Mouse (Mus musculus) gastrocnemius, postnatal 14 days (tissue): Measurements from ENCODE around the gene Gm38394. TPM values are rescaled to one million over a fixed set of nuclear protein-coding genes. Genes with fewer than 3 reads are reported as not detected.
"Not testable (repeated sequence)": the region's sequence is repeated elsewhere in the genome, so short reads cannot be mapped to it uniquely, and the experiment has no call there.

Experiments used
- DNase-seq: peaks from one replicate; pipeline ENCODE4 v3.0.0; 2021; ENCODE audit warnings: mixed read lengths
- intact Hi-C: fragments of 180-260 bp; cut with DNase I; formaldehyde crosslinking; loops from one replicate; pipeline ENCODE4 v1.15.1; 2025; ENCODE audit warnings: low total_unique reads
- total RNA-seq, 2 experiments: library from RNA; stranded (reverse); gene quantifications; 2 replicates each; pipeline ENCODE4 v1.2.3; 2021

The Gm38394 gene
- total RNA-seq, 2 experiments from 2014 or later: 33.1 to 36.9 TPM

DNA sequence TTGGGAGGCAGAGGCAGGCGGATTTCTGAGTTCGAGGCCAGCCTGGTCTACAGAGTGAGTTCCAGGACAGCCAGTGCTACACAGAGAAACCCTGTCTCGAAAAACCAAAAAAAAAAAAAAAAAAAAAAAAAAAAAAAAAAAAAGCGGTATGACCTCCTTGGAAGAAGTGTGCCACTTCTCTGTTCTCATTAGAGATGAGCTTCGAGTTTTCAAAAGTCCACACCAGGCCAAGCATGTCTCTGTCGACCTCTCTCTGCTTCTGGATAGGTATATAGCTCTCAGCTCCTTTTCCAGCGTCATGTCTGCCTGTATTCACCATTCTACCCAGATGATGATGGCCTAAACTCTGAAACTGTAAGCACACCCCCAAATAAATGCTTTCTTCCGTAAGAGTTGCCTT is 4.6 kb upstream of the Gm38394 start:
- DNase-seq, intact Hi-C loops: not testable (repeated sequence)

GRCm38 (mm10) chr1:133664203-133664970 is 3.3 kb upstream of the Gm38394 start:
- DNase-seq: no peak
- intact Hi-C loops: no loop called here

GRCm38 (mm10) chr1:133663427-133663826 is 2.3 kb upstream of the Gm38394 start:
- intact Hi-C loops: no loop called here
- DNase-seq: no peak

GRCm38 (mm10) chr1:133662941-133663340 is 1.8 kb upstream of the Gm38394 start:
- intact Hi-C loops: no loop called here

DNA sequence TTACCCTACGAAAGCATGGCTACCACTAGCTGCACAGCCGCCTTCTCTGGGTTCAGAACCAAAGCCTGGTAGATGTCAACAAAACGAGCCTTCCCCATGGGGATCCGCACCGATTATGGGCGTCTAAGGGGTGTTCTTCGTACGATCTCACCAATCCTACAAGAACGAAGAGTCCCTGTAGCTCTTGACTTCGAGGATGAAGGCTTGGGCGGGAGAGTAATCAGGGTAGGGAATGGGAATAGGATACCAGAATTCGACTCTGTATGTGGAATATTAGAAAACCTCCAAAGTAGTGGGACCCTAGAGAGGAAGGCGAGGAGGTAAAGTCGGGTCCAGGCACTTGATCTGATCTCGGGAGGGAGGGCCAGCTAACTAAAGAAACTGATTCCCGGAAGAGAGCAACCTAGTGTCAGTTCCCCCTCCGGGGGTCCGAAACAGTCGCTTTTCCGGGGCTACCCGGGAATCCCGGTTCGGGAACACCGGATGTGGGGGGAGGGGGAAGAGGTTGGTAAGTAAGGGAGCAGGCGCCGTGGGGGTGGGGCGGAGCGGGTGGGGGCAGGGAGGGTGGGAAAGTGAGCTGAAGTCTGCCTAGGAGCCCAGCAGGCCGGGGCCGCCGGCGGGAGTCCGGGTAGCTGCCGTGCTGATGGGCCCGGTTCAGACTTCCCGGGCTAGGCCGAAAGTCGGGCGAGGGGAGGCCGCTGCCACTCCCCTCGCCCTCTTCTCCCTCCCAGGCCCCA is 484 bp downstream of the Gm38394 start, which contains the start of gene Zbed6:
TSS of gene Zbed6 (minus strand) at position 420 of the 737 bp plus-strand sequence.
- intact Hi-C loops: no loop called here

More at GRCm38 (mm10) chr1:133662941-133663340, 1.8 kb upstream of the Gm38394 start:
- no peak for DNase-seq

GRCm38 (mm10) chr1:133658878-133659277 is 2.2 kb downstream of the Gm38394 start:
- no peak for DNase-seq
- intact Hi-C loops: no loop called here

More for the DNA sequence above, 484 bp downstream of the Gm38394 start, which contains the start of gene Zbed6:
- peak; percentile 83 for DNase-seq

- intact Hi-C loops: no loop called here
- no peak for DNase-seq
These were observed 4.3 kb downstream of the Gm38394 start for GRCm38 (mm10) chr1:133656811-133657210.

GRCm38 (mm10) chr1:133653033-133653432 is 8.1 kb downstream of the Gm38394 start:
- no peak for DNase-seq
- intact Hi-C loops: no loop called here

GRCm38 (mm10) chr1:133650288-133651055 is 10.6 kb downstream of the Gm38394 start:
- DNase-seq: no peak
- intact Hi-C loops: no loop called here

GRCm38 (mm10) chr1:133645652-133646051 is 15.5 kb downstream of the Gm38394 start:
- intact Hi-C loops: no loop called here
- no peak for DNase-seq

DNA sequence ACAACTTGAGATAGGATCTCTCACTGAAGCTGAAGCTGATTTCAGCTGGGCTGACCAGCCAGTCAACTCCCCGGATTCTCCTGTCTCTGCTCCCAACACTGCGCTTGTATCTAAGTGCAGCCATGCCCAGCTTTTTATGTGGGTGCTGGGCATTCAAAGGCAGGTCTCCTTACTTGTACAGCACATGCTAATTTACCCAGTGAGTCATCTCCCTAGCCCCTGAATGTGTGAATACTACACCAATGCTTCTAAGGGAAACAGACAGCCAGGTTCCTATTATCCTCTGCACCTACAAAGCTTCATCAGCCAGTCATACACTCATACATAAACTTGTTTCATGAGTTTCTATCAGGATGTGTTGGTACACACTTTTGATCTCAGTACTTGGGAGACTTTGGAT is 20.0 kb downstream of the Gm38394 start:
- no peak for DNase-seq
- intact Hi-C loops: no loop called here

DNA sequence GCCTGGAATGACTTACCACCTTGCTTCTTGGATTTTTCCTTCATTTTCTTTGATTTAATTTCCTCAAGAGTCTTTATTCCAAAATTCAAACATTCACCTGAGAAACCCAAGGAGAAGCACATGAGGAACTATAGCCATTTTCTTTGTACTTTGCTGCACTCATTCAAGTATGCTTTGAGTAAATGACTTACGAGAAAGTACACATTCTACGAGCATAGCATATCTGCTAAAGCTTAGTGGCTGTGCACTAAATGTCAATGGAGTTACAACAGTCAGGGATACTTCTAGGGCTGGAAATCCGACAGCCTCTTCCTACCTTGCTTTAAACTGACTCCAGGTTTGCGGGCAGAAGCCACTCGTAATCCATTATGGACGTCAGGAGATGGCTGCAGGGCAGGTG is 22.6 kb downstream of the Gm38394 start:
- no peak for DNase-seq
- intact Hi-C loops: no loop called here

- intact Hi-C loops: loop anchor here (5.0 kb wide), 1 partner anchor 85 kb away; no protein-coding TSS in a partner anchor
- no peak for DNase-seq
These were observed 28.9 kb downstream of the Gm38394 start for GRCm38 (mm10) chr1:133632168-133632567.

- intact Hi-C loops: no loop called here
- no peak for DNase-seq
These were observed 36.1 kb downstream of the Gm38394 start for GRCm38 (mm10) chr1:133625052-133625451.

- intact Hi-C loops: no loop called here
These were observed 42.8 kb downstream of the Gm38394 start for GRCm38 (mm10) chr1:133618311-133618710.

DNA sequence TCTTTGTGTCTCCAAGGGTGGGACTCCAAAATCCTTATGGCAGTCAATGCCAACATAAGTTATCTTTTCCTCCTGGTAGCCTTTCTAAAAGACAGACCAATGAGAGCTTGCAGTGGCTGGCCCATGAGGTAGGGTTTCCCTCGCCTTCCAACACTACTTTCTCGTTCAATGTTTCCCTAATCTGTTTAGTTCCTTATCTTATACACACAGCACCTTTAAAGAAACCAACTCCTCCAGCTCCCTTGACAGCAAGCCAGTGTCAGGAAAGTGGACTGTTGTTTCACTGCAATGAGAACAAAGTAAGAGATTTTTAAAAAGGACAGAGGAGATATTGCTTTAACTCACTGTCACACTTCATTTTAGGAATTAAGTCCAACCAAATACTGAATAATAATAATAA is 43.2 kb downstream of the Gm38394 start:
- no peak for DNase-seq
- intact Hi-C loops: no loop called here

More at GRCm38 (mm10) chr1:133618311-133618710, 42.8 kb downstream of the Gm38394 start:
- no peak for DNase-seq

GRCm38 (mm10) chr1:133613817-133614216 is 47.3 kb downstream of the Gm38394 start:
- no peak for DNase-seq
- intact Hi-C loops: loop anchor here (5.0 kb wide), 1 partner anchor 232 kb away; no protein-coding TSS in a partner anchor

- DNase-seq: no peak
- intact Hi-C loops: loop anchor here (5.0 kb wide), 1 partner anchor 229 kb away; no protein-coding TSS in a partner anchor
These were observed 49.7 kb downstream of the Gm38394 start for GRCm38 (mm10) chr1:133611436-133611835.

GRCm38 (mm10) chr1:133610601-133611000 is 50.5 kb downstream of the Gm38394 start:
- DNase-seq: no peak
- intact Hi-C loops: loop anchor here (5.0 kb wide), 1 partner anchor 228 kb away; no protein-coding TSS in a partner anchor
